Mouse (Mus musculus) myocyte (in vitro differentiated cells): ENCODE measurements around the gene Rab25. TPM values are rescaled to one million over a fixed set of nuclear protein-coding genes. Genes with fewer than 3 reads are reported as not detected.

ENCODE experiments used
- H3K27me3 ChIP-seq: one replicate; pipeline ENCODE4 v1.6.1; 2011; ENCODE audit not compliant: control insufficient read depth, insufficient read depth, insufficient read length
- H3K36me3 ChIP-seq: one replicate; pipeline ENCODE4 v1.6.1; 2011; ENCODE audit not compliant: control insufficient read depth, insufficient read depth
- H3K4me2 ChIP-seq: one replicate; pipeline ENCODE4 v1.6.1; 2011; ENCODE audit warnings: low read depth, control low read depth
- H3K4me3 ChIP-seq: one replicate; pipeline ENCODE4 v1.5.1; 2011; ENCODE audit warnings: mild to moderate bottlenecking, control low read depth, moderate library complexity
- H3K79me2 ChIP-seq: one replicate; pipeline ENCODE4 v1.6.1; 2011; ENCODE audit not compliant: control insufficient read depth, insufficient read depth
- H3ac ChIP-seq: one replicate; pipeline ENCODE4 v1.6.1; 2011; ENCODE audit not compliant: control insufficient read depth, insufficient read length
- CEBPB ChIP-seq: IDR thresholded peaks from 2 replicates; pipeline ENCODE4 v1.6.1; 2011; ENCODE audit warnings: mild to moderate bottlenecking, moderate library complexity; ENCODE audit not compliant: poor library complexity, insufficient read depth, severe bottlenecking
- E2F4 ChIP-seq: IDR thresholded peaks from one replicate; pipeline ENCODE4 v1.6.1; 2011; ENCODE audit warnings: mild to moderate bottlenecking, control low read depth, moderate library complexity; ENCODE audit not compliant: insufficient read depth
- MAX ChIP-seq: IDR thresholded peaks from one replicate; pipeline ENCODE4 v1.6.1; 2011; ENCODE audit warnings: low read depth, mild to moderate bottlenecking, control low read depth
- MYOD1 ChIP-seq, 3 experiments: IDR thresholded peaks; one replicate each; pipeline ENCODE4 v1.6.1; 2011; ENCODE audit warnings: control low read depth in 2 of 3, low read depth in 2 of 3, mild to moderate bottlenecking in 2 of 3, moderate library complexity in 1 of 3; ENCODE audit not compliant: insufficient read length in 2 of 3, control insufficient read depth in 1 of 3
- MYOG ChIP-seq, 3 experiments: IDR thresholded peaks; one replicate each; pipeline ENCODE4 v1.6.1; 2011; ENCODE audit warnings: control low read depth in 2 of 3, low read depth in 2 of 3, mild to moderate bottlenecking in 2 of 3; ENCODE audit not compliant: insufficient read length in 2 of 3, control insufficient read depth in 1 of 3, insufficient read depth in 1 of 3
- POLR2A ChIP-seq: IDR thresholded peaks from one replicate; pipeline ENCODE4 v1.6.1; 2011; ENCODE audit warnings: low read depth, mild to moderate bottlenecking, control low read depth, moderate library complexity; ENCODE audit not compliant: insufficient read length
- POLR2AphosphoS2 ChIP-seq: IDR thresholded peaks from one replicate; pipeline ENCODE4 v1.6.1; 2011; ENCODE audit warnings: low read depth, control low read depth; ENCODE audit not compliant: insufficient read length
- REST ChIP-seq: IDR thresholded peaks from one replicate; pipeline ENCODE4 v1.6.1; 2011; ENCODE audit warnings: mild to moderate bottlenecking, control low read depth, moderate library complexity; ENCODE audit not compliant: insufficient read depth, insufficient read length
- SRF ChIP-seq: IDR thresholded peaks from one replicate; pipeline ENCODE4 v1.6.1; 2011; ENCODE audit warnings: low read depth; ENCODE audit not compliant: control insufficient read depth, insufficient read length
- TCF12 ChIP-seq: IDR thresholded peaks from one replicate; pipeline ENCODE4 v1.6.1; 2011; ENCODE audit warnings: mild to moderate bottlenecking, control low read depth; ENCODE audit not compliant: poor library complexity, insufficient read depth, severe bottlenecking
- TCF3 ChIP-seq: IDR thresholded peaks from one replicate; pipeline ENCODE4 v1.6.1; 2011; ENCODE audit warnings: low read depth, control low read depth; ENCODE audit not compliant: insufficient read length
- USF1 ChIP-seq: IDR thresholded peaks from one replicate; pipeline ENCODE4 v1.6.1; 2011; ENCODE audit warnings: low read depth, mild to moderate bottlenecking, control low read depth, moderate library complexity
- polyA plus RNA-seq: library from polyadenylated mRNA; unstranded; fragments of >200 nt; fragmentation: generic; extraction: Trizol; gene quantifications from one replicate; pipeline ENCODE4 v1.2.1, GENCODE M21; 2012; ENCODE audit warnings: missing spikeins

Gene Rab25
- polyA plus RNA-seq, 1 experiment = 0.13 TPM

DNA sequence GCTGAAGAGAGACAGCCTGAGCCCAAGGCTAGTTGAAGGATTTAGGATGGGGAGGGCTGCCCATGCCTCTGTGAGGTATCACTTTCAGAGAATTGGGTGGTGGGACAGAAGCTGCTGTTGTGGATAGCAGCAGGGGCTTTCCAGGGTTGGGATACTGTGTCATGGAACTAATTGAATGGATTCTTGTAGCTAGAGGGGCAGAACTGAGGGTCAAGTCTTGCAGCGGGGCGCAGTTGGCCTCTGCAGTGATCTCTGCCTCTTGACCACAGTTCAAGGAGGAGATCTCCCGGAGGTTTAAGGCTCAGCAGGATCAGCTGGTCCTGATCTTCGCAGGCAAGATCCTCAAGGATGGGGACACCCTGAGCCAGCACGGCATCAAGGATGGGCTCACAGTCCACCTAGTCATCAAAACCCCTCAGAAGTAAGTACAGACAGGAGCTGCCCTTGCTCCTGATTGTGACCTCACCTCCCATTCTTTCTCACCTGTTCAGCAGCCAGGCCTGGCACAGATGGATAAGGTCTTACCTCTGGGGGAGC is 7.0 kb upstream of the Rab25 start:
- Histone ChIP-seq H3K4me2 (peak overlapping the region; percentile 14), H3ac (no peak overlapping the region), H3K79me2 (peaks cover 42% of the 10 kb centered on the region), H3K4me3 (peak overlapping the region; percentile 85), H3K36me3 (peaks cover 24% of the 10 kb centered on the region), H3K27me3 (no peaks in the 10 kb centered on the region)
- TF ChIP-seq E2F4 (no peak), TCF12 (no peak), POLR2AphosphoS2 (no peak), SRF (no peak), POLR2A (no peak), TCF3 (no peak), MYOG (IDR thresholded peaks at IDR 0.05; ENCODE audit: control insufficient read depth in 1 of 3, insufficient read depth in 1 of 3, insufficient read length in 2 of 3, low read depth in 2 of 3) (no peak), MAX (no peak), USF1 (no peak), MYOD1 (IDR thresholded peaks at IDR 0.05; ENCODE audit: control insufficient read depth in 1 of 3, insufficient read length in 2 of 3, low read depth in 2 of 3) (no peak), CEBPB (no peak), REST (no peak)

DNA sequence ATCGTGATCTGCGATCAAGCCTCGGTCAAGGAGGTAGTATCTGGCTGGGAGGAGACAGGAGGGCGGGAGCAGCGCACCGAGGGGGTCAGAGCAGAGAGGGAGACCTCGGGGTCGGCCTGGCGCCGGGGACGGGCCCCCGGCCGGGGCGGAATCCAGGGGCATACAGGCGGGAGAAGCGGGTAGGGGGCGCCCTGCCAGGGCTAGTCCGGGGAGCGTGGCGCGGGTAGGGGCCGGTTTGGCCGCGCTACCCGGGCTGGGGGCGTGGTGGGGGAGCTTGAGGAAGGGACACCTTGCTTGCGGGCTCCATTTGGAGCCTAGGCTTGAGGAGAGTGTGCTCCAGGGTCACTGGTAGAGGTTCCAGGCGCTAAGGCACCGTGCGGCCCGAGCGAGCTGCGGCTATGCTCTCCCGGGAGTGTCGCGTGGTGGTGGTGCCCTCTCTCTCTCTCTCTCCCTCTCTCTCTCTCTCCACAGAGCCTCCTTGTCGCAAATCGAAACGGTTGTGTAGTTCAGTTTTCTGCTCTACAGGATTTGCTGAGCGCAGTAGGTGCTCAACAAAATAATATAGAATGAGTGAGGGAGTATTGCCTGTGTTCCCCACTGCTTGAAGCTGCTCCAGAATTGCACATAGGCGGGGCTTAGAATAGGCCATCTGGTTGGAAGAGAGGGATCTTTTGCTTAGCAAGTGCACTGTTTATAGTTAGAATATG is 5.9 kb upstream of the Rab25 start:
- peak overlapping the region; percentile 85 for H3K4me3 ChIP-seq
- peaks cover 42% of the 10 kb centered on the region for H3K79me2 ChIP-seq
- H3K27me3 ChIP-seq = no peaks in the 10 kb centered on the region
- peaks cover 17% of the 10 kb centered on the region for H3K36me3 ChIP-seq
- H3K4me2 ChIP-seq = peak overlapping the region; percentile 76
- H3ac ChIP-seq = peak overlapping the region; percentile 67
- TF ChIP-seq MYOG (IDR thresholded peaks at IDR 0.05; ENCODE audit: control insufficient read depth in 1 of 3, insufficient read depth in 1 of 3, insufficient read length in 2 of 3, low read depth in 2 of 3) = peak in 1 of 3 experiments; percentile 10
- no peak for TF ChIP-seq POLR2AphosphoS2

- Histone ChIP-seq H3K4me2 (peak within 1 kb of the TSS; percentile 99), H3ac (peak within 1 kb of the TSS; percentile 67), H3K27me3 (no peaks in the 10 kb centered on the region), H3K36me3 (peaks cover 13% of the 10 kb centered on the region), H3K79me2 (peaks cover 42% of the 10 kb centered on the region), H3K4me3 (peak within 1 kb of the TSS; percentile 85)
- no peak for TF ChIP-seq TCF12
- peak in 2 of 3 experiments; percentile 83 to 88 for TF ChIP-seq MYOG (IDR thresholded peaks at IDR 0.05; ENCODE audit: control insufficient read depth in 1 of 3, insufficient read depth in 1 of 3, insufficient read length in 2 of 3, low read depth in 2 of 3)
- peak; percentile 12 for TF ChIP-seq E2F4
- TF ChIP-seq REST = no peak
- no peak for TF ChIP-seq CEBPB
- TF ChIP-seq SRF = no peak
- peak; percentile 80 for TF ChIP-seq POLR2A
- peak; percentile 35 for TF ChIP-seq TCF3
- no peak for TF ChIP-seq USF1
- TF ChIP-seq POLR2AphosphoS2 = peak; percentile 66
- TF ChIP-seq MYOD1 (IDR thresholded peaks at IDR 0.05; ENCODE audit: control insufficient read depth in 1 of 3, insufficient read length in 2 of 3, low read depth in 2 of 3) = peak in 2 of 3 experiments; percentile 56 to 82
- TF ChIP-seq MAX = no peak
Measured at GRCm38 (mm10) chr3:88553525-88553879, 5.4 kb upstream of the Rab25 start, which contains the start of gene Ubqln4. Ubqln4 (plus strand) TSS chr3:88553758.

- peaks cover 7% of the 10 kb centered on the region for H3K36me3 ChIP-seq
- TF ChIP-seq USF1 = peak; percentile 69
- no peak for TF ChIP-seq CEBPB
- TF ChIP-seq POLR2A = peak; percentile 83
- TF ChIP-seq MAX = peak; percentile 85
- peak in 1 of 3 experiments; percentile 10 for TF ChIP-seq MYOG (IDR thresholded peaks at IDR 0.05; ENCODE audit: control insufficient read depth in 1 of 3, insufficient read depth in 1 of 3, insufficient read length in 2 of 3, low read depth in 2 of 3)
- peak; percentile 84 for TF ChIP-seq POLR2AphosphoS2
- no peaks in the 10 kb centered on the region for H3K27me3 ChIP-seq
- H3K4me2 ChIP-seq = peak within 1 kb of the TSS; percentile 99
- peaks cover 39% of the 10 kb centered on the region for H3K79me2 ChIP-seq
- H3K4me3 ChIP-seq = peak within 1 kb of the TSS; percentile 85
- H3ac ChIP-seq = peak within 1 kb of the TSS; percentile 67
Measured at GRCm38 (mm10) chr3:88552676-88553524, 4.8 kb upstream of the Rab25 start, which contains the start of gene Lamtor2. Lamtor2 (minus strand) TSS chr3:88553074.
